Mouse (Mus musculus) kidney, adult 2 months (tissue): ENCODE measurements at regions not wholly inside any gene's neighbourhood (a gene's known extent, or its start where the extent isn't known, plus 50 kb on each side); places are given as distances from the start of the nearest gene placed in this dataset.

Experiments used
- CTCF ChIP-seq: fragments of 200-500 bp; conservative IDR thresholded peaks from 2 replicates; pipeline ENCODE4 v1.5.1; 2011; ENCODE audit warnings: low read depth, mild to moderate bottlenecking, control low read depth, low read length, moderate library complexity, mixed read lengths; ENCODE audit not compliant: insufficient read depth, insufficient read length
- POLR2A ChIP-seq: fragments of 200-500 bp; IDR thresholded peaks from one replicate; pipeline ENCODE4 v1.6.1; 2011; ENCODE audit warnings: low read depth, low read length, control low read depth

DNA sequence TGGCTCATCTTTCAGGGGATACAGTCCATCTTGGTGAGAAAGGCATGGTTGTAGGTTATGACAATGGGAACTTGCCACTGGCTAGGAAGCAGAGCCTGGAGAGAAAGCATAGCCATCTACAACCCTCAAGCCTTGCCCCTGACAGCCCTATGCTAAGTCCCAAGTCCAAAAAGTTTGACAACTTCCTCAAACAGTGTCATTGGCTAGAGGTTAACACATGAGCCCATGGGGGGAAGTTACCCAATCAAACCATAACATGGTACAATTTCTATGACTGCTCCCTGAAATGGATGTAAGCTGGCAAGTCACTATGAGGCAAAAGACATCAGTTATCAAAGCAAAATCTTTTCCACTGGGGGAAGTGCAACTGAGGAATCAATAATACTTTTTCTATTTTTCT, 176.8 kb upstream of the Mid1 start:
- TF ChIP-seq CTCF (no peak), POLR2A (no peak)
